Mouse (Mus musculus) kidney, embryonic 15.5 days (tissue): Measurements from ENCODE around the gene Ap3d1. TPM values are rescaled to one million over a fixed set of nuclear protein-coding genes. Genes with fewer than 3 reads are reported as not detected.

Source experiments
- ATAC-seq: fragments of 200-750 bp; cut with Nextera tagmentation; replicated peaks from 2 replicates; pipeline ENCODE4 v1.8.0; 2017; ENCODE audit warnings: moderate TSS enrichment; ENCODE audit not compliant: low FRiP score
- H3K27ac ChIP-seq: fragments of 300-500 bp; sonication (generic); 2 replicates; pipeline ENCODE4 v1.5.1; 2015; ENCODE audit warnings: mild to moderate bottlenecking, inconsistent platforms
- H3K27me3 ChIP-seq: fragments of 300-500 bp; sonication (generic); 2 replicates; pipeline ENCODE4 v1.6.1; 2015; ENCODE audit warnings: inconsistent platforms
- H3K36me3 ChIP-seq: fragments of 300-500 bp; sonication (generic); 2 replicates; pipeline ENCODE4 v1.6.1; 2015; ENCODE audit warnings: inconsistent platforms
- H3K4me1 ChIP-seq: fragments of 300-500 bp; sonication (generic); 2 replicates; pipeline ENCODE4 v1.6.1; 2015; ENCODE audit warnings: inconsistent platforms
- H3K4me2 ChIP-seq: fragments of 300-500 bp; sonication (generic); 2 replicates; pipeline ENCODE4 v1.6.1; 2015; ENCODE audit warnings: moderate library complexity, mild to moderate bottlenecking, inconsistent platforms
- H3K4me3 ChIP-seq: fragments of 300-500 bp; sonication (generic); replicated peaks from 2 replicates; pipeline ENCODE4 v1.5.1; 2015; ENCODE audit warnings: mild to moderate bottlenecking, inconsistent platforms
- H3K9ac ChIP-seq: fragments of 300-500 bp; sonication (generic); 2 replicates; pipeline ENCODE4 v1.6.1; 2015; ENCODE audit warnings: mild to moderate bottlenecking, inconsistent platforms
- H3K9me3 ChIP-seq: fragments of 300-500 bp; sonication (generic); replicated peaks from 2 replicates; pipeline ENCODE4 v1.6.1; 2016; ENCODE audit warnings: inconsistent platforms
- WGBS: fragments of 180-500 bp; shearing (Covaris S2); methylation state at CpG from one replicate; pipeline ENCODE4 v1.1.7; 2015; ENCODE audit warnings: mixed read lengths; 5-methylcytosine and 5-hydroxymethylcytosine counted together
- polyA plus RNA-seq: library from polyadenylated mRNA; unstranded; fragments of >200 nt; fragmentation: Nextera tagmentation; extraction: Ambion mirVana; gene quantifications from 2 replicates; pipeline ENCODE4 v1.2.1, GENCODE M21; 2015

The Ap3d1 gene
- polyA plus RNA-seq, 1 experiment from 2014 or later: 70.9 TPM

DNA sequence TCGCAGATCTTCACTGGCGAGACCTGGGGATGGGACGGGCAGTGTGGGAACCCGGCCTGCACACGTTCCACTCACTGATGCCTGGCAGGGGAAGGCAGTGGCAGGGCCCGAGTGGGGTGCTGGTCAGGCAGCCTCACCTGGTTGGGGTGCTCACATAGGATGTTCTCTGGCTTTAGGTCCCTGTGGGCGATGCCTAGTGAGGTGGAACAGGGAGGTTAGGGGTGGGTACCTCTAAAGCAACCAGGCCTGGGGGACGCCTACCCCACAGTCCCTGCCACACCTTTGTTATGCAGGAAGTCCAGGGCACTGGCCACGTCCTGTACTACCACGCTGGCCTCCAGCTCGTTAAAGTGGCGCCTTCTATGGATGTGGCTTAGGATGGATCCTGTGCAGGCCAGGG lies 73.0 kb downstream of the Ap3d1 start:
- H3K27me3 ChIP-seq: no peaks in the 10 kb centered on the region
- peaks cover 78% of the 10 kb centered on the region for H3K36me3 ChIP-seq
- no peak for ATAC-seq
- no peak overlapping the region for H3K27ac ChIP-seq
- no peaks in the 10 kb centered on the region for H3K9me3 ChIP-seq
- H3K4me3 ChIP-seq: no peak overlapping the region
- peaks cover 62% of the 10 kb centered on the region for H3K4me1 ChIP-seq
- 88% methylated on average over 12 of the region's 12 CpGs for WGBS
- no peak overlapping the region for H3K4me2 ChIP-seq
- H3K9ac ChIP-seq: no peak overlapping the region

- WGBS: 78% methylated on average over 11 of the region's 11 CpGs
These were observed 73.5 kb downstream of the Ap3d1 start for GRCm38 (mm10) chr10:80668614-80669013.

DNA sequence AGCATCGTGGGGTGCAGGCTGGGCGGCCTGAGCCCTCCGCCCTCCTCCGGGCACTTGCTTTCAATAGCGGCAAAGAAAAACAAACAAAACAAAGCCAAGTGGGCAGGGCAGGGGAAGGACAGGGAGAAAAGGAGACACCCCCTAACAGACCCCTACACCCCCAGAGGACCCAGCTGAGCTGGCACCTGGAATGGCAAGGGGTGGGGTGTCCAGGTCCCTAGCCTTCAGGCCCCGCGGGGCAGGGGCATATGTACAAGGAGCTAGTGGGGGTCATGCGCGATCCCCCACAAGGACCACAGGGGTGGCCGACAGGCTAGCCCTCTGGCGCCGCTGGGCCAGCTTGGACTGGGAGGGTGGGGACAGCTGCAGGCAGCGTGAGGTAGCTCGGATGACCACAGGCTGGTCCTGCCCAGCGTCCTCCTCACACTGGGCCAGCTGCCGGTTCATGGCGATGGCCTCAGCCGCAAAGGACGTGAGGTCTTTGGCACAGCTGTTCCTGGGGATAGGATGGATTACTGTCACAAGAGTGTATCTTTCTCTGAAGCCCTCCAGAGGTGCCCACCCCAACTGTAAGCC lies 75.1 kb downstream of the Ap3d1 start:
- Histone ChIP-seq H3K9me3 (no peaks in the 10 kb centered on the region), H3K4me1 (peaks cover 54% of the 10 kb centered on the region), H3K4me3 (no peak overlapping the region), H3K4me2 (no peak overlapping the region), H3K36me3 (peaks cover 63% of the 10 kb centered on the region), H3K27me3 (no peaks in the 10 kb centered on the region), H3K27ac (no peak overlapping the region), H3K9ac (no peak overlapping the region)
- no peak for ATAC-seq
- 78% methylated on average over 19 of the region's 19 CpGs for WGBS

More at GRCm38 (mm10) chr10:80668614-80669013, 73.5 kb downstream of the Ap3d1 start:
- ATAC-seq: no peak
- Histone ChIP-seq H3K4me3 (no peak overlapping the region), H3K9me3 (no peaks in the 10 kb centered on the region), H3K4me2 (no peak overlapping the region), H3K27ac (no peak overlapping the region), H3K27me3 (no peaks in the 10 kb centered on the region), H3K9ac (no peak overlapping the region), H3K4me1 (peaks cover 62% of the 10 kb centered on the region), H3K36me3 (peaks cover 78% of the 10 kb centered on the region)

DNA sequence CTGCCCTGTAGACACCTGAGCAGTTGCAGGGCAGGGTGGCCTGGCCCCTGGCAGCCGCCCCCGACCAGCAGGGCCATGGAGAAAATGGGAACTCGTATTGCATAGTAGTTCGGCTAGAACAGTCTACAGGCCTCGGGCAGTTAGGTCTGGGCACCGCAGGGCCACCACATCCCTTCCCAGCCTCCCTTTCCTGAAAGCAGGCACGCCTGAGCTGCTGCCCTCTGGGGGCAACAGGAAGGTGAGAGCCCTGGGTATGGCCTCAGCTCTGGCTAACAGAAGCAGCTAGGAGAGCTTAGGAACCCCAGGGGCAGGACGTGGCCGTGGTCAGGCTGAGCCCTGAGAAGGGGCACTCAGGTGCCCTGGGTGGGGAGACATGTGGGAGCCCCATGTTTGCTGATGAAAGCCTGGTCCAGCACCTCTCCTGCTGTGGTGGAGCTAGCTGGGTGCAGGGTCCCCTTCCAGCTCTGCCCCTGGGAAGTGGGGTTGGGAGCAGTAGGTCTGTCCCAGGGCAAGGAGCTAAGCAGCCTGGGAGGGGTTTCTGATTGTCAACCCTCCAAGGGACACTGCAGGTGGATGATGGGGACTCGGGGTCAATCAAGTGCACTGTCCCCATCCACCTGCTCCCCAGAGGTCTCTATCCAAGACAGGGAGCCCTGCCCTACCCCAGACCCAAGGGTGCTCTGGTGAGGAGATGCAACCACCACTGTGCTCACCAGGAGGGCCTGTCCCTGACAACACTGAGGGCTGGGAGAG lies 75.9 kb downstream of the Ap3d1 start:
- WGBS: 67% methylated on average over 10 of the region's 10 CpGs
- 0 out of 2 replicates have a peak overlapping the region, but pooled peaks have one; percentile 14 for H3K9ac ChIP-seq
- H3K4me3 ChIP-seq: no peak overlapping the region
- H3K27ac ChIP-seq: peak overlapping the region; percentile 92
- no peaks in the 10 kb centered on the region for H3K9me3 ChIP-seq
- no peaks in the 10 kb centered on the region for H3K27me3 ChIP-seq
- no peak overlapping the region for H3K4me2 ChIP-seq
- no peak for ATAC-seq
- peaks cover 55% of the 10 kb centered on the region for H3K36me3 ChIP-seq
- peaks cover 57% of the 10 kb centered on the region for H3K4me1 ChIP-seq

DNA sequence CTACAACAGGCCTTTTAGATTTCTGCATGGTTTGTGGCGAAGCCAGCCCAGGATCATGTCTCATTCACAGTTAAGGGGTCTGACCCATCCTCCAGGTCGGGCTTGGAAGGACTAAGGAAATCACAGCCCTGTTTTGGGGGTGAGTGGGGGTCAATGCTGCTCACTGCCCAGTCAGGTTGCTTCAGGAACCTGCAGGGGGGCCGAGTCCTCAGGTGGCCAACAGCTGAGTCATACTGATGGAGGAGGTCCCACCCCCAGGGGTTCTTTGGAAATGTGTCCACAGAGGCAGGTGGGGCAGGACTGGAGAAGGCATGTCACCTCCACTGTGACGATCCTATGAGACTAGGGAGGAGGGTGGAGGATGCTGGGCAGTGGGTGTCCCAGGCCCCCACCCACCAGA lies 76.6 kb downstream of the Ap3d1 start:
- Histone ChIP-seq H3K4me1 (peaks cover 59% of the 10 kb centered on the region), H3K27ac (peak overlapping the region; percentile 92), H3K36me3 (peaks cover 48% of the 10 kb centered on the region), H3K27me3 (no peaks in the 10 kb centered on the region), H3K9me3 (no peaks in the 10 kb centered on the region), H3K4me2 (peak overlapping the region; percentile 50), H3K9ac (0 out of 2 replicates have a peak overlapping the region, but pooled peaks have one; percentile 14), H3K4me3 (no peak overlapping the region)
- ATAC-seq: no peak
- 51% methylated on average over 4 of the region's 4 CpGs for WGBS

GRCm38 (mm10) chr10:80665016-80665380 lies 77.1 kb downstream of the Ap3d1 start:
- Histone ChIP-seq H3K36me3 (peaks cover 43% of the 10 kb centered on the region), H3K4me2 (peak overlapping the region; percentile 50), H3K27ac (peak overlapping the region; percentile 92), H3K9ac (no peak overlapping the region), H3K27me3 (no peaks in the 10 kb centered on the region), H3K4me3 (0 out of 2 replicates have a peak overlapping the region, but pooled peaks have one; percentile 5), H3K9me3 (no peaks in the 10 kb centered on the region), H3K4me1 (peaks cover 55% of the 10 kb centered on the region)
- peak; percentile 47 for ATAC-seq
- 6% methylated on average over 10 of the region's 10 CpGs for WGBS

DNA sequence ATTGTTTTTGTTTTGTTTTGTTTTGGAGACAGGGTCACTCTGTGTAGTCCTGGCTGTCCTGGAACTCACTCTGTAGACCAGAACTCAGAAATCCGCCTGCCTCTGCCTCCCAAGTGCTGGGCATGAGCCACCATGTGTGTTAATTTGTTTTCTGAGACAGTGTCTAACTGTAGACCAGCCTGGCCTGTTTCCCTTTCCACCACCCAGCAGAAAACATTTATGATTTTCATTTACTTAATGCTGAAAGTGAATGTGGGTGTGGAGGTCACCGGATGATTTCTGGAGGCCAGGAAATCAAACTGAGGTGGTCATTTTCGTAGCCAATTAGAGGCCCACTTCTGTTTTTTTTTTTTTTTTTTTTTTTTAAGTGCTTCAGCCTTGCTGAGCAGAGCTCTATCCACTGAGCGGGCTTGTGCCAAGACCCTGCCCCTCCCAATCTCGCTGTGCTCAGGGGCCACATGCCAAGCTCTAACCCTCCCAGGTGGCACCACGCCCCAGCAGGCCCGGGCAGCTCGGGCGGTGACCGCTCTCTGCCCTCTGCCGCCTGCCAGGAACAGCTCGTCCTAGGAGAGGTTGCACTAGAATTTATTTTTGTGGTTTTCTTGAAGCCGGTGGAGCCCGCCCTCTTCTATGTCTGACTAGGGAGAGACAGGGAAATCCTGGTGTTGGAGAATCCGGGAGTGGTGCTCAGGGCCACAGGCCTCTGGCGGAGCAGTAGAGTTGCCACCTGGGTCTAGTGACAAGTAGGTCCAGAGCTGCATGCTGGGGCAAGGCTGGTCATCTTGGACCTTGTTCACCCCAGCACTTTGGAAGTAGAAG lies 77.7 kb downstream of the Ap3d1 start:
- Histone ChIP-seq H3K36me3 (peaks cover 37% of the 10 kb centered on the region), H3K27ac (peak overlapping the region; percentile 92), H3K9me3 (no peaks in the 10 kb centered on the region), H3K27me3 (no peaks in the 10 kb centered on the region), H3K9ac (peak overlapping the region; percentile 28; the same call in 1 of the 2 replicates), H3K4me3 (peak overlapping the region; percentile 5; the same call in 1 of the 2 replicates), H3K4me1 (peaks cover 52% of the 10 kb centered on the region), H3K4me2 (peak overlapping the region; percentile 50)
- 16% methylated on average over 16 of the region's 16 CpGs for WGBS
- peak; percentile 63 for ATAC-seq

DNA sequence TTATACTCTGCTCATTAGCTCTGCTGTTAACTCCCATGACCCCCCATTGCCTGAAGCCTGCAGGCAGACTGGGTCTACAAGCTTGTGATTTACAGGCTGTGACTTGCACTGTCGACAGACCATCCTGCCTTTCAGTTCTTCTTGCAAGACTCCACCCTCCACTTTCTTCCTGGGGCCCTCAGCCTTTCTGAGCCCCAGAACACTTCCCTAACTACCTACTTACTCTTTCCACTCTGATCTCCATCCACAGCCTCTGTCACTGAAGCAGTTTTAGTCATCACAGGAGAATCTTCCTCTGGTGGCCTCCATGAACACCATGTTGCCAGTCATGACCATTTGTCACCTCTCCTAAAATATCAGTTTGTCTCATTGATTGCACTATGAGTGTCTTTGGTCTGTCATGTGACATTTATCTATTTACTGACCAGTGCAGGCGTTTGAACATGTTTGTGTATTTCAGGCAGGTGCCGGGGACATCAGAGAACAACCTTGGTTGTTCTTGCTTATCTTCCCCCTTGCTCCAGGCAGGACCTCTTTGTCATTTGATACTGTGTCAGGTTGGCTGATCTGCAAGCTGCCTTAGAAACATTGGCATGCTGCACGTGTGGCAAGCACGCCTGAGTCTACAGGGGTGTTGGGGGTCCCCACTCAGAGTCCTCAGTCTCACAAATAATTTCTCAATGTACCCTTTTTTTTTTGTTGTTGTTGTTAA lies 78.4 kb downstream of the Ap3d1 start:
- 0 out of 2 replicates have a peak, but pooled peaks have one; percentile 5 for ATAC-seq
- Histone ChIP-seq H3K4me1 (peaks cover 55% of the 10 kb centered on the region), H3K9me3 (no peaks in the 10 kb centered on the region), H3K36me3 (peaks cover 30% of the 10 kb centered on the region), H3K9ac (no peak overlapping the region; the same call in 1 of the 2 replicates), H3K4me3 (no peak overlapping the region), H3K27me3 (no peaks in the 10 kb centered on the region), H3K27ac (peak overlapping the region; percentile 92), H3K4me2 (no peak overlapping the region)
- 24% methylated on average over 5 of the region's 5 CpGs for WGBS

GRCm38 (mm10) chr10:80661149-80661548 lies 80.9 kb downstream of the Ap3d1 start:
- WGBS: 31% methylated on average over 5 of the region's 5 CpGs
- Histone ChIP-seq H3K9ac (no peak overlapping the region), H3K9me3 (no peaks in the 10 kb centered on the region), H3K4me1 (peaks cover 56% of the 10 kb centered on the region), H3K4me2 (no peak overlapping the region), H3K27ac (no peak overlapping the region), H3K36me3 (peaks cover 5% of the 10 kb centered on the region), H3K27me3 (no peaks in the 10 kb centered on the region), H3K4me3 (no peak overlapping the region)
- no peak for ATAC-seq

GRCm38 (mm10) chr10:80659213-80659612 lies 82.9 kb downstream of the Ap3d1 start:
- H3K4me1 ChIP-seq: peaks cover 53% of the 10 kb centered on the region
- ATAC-seq: no peak
- peak overlapping the region; percentile 31 for H3K4me2 ChIP-seq
- H3K4me3 ChIP-seq: peak overlapping the region; percentile 1; the same call in 1 of the 2 replicates
- 17% methylated on average over 10 of the region's 10 CpGs for WGBS
- peak overlapping the region; percentile 34; the same call in 1 of the 2 replicates for H3K27ac ChIP-seq
- H3K9ac ChIP-seq: no peak overlapping the region
- H3K9me3 ChIP-seq: no peaks in the 10 kb centered on the region
- H3K36me3 ChIP-seq: no peaks in the 10 kb centered on the region
- H3K27me3 ChIP-seq: no peaks in the 10 kb centered on the region

- Histone ChIP-seq H3K36me3 (no peaks in the 10 kb centered on the region), H3K27ac (peak overlapping the region; percentile 34; the same call in 1 of the 2 replicates)
- WGBS: 57% methylated on average over 4 of the region's 4 CpGs
These were observed 83.2 kb downstream of the Ap3d1 start for GRCm38 (mm10) chr10:80658841-80659202.

More at GRCm38 (mm10) chr10:80658841-80659202, 83.2 kb downstream of the Ap3d1 start:
- H3K4me3 ChIP-seq: 0 out of 2 replicates have a peak overlapping the region, but pooled peaks have one; percentile 1
- H3K27me3 ChIP-seq: no peaks in the 10 kb centered on the region
- no peak overlapping the region for H3K9ac ChIP-seq
- peaks cover 52% of the 10 kb centered on the region for H3K4me1 ChIP-seq
- H3K4me2 ChIP-seq: no peak overlapping the region
- no peaks in the 10 kb centered on the region for H3K9me3 ChIP-seq
- no peak for ATAC-seq
